Mouse (Mus musculus) monocyte, adult 2 months (primary cell): ENCODE measurements around the gene Lin7c.
A peak's percentile ranks its signal among the peaks of the same experiment; 100 is the strongest.
"Not testable (repeated sequence)": the region's sequence is repeated elsewhere in the genome, so short reads cannot be mapped to it uniquely, and the experiment has no call there.

Source experiments
- DNase-seq, 2 experiments: peaks; one replicate each; pipeline ENCODE4 v3.0.0; 2022; ENCODE audit warnings: low spot score in 2 of 2, low read depth in 1 of 2

Lin7c gene

DNA sequence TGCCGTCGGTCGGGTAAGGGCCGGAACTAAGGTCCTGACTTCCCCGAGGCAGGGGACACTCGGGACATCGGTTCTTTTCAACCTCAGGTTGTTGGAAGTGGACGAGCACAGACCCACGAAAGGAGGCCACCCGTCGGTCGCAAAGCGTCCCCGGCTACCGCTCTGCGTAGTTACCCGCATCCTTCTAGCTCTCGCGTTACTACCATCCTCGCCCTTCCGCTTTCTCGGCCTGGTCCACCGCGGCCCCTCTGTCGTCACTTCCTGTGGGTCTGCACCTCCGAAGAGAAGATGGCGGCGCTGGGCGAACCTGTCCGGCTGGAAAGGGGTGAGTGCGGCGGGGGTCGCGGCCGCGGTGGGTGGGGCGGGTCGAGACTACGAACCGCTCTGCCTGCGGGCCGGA, at the start of gene Lin7c:
Lin7c (plus strand) TSS at position 257 of the 400 bp plus-strand sequence.
- DNase-seq = peak; percentile 74 to 88

GRCm38 (mm10) chr2:109846401-109846800, 44.3 kb upstream of the Lin7c start:
- no peak for DNase-seq

DNA sequence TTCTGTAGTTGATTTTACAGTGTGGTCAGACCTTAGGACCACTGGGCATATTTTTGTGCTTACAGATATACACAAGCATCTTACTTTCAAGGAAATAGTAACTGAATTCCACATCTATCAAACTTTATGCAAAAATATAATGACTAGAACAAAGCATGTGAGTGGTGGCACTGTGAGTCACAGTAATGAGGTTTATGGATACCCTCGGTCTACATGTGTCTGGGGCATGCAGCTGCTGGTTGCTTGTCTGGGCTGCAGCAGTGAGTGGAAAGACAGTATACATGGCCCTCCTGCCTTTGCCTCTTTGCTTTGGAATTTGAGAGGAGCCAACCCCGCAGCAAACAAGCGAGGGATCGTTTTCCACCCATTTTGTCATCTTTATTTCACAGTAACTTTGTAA, 42.3 kb upstream of the Lin7c start:
- DNase-seq = no peak

DNA sequence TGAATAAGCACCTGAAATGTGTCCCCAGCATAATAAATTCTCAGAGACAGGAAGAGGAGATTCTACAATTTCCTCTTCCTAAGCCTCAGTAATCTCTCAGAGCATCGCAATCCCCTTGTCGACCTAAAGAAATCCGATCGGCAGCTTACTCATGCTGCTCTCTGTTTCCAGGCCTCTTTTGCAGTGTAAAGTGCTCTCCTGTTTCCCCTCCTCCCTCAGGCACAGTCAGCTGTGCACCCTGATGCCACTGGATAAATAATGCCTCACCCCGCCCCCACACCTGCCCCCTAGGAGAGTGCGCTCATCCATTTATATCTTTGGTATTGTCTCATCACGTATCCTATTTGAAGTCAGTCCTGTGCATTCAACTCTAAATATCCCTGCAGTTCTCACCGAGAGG, 41.9 kb upstream of the Lin7c start:
- no peak for DNase-seq

GRCm38 (mm10) chr2:109855601-109856000, 35.1 kb upstream of the Lin7c start:
- DNase-seq = no peak

DNA sequence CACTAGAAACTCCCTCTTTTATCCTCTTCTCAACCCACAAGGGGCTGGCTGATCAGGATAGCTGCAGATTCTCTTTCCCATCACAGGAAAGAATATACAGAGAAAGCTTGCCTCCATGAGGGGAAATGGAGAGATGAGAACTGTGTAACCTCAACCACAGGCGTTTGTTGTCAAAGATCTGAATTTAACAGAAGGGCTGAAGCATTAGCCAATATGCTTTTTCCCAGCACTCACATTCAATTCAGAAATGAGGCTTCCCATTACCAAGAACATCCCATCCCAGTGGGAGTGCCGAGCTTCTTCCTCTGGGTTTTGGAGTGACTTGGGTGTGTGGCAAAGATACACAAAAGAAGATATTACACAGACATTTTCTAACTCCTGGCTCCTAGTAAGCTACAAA, 31.0 kb upstream of the Lin7c start:
- no peak for DNase-seq

GRCm38 (mm10) chr2:109860832-109861231, 29.8 kb upstream of the Lin7c start:
- no peak for DNase-seq

GRCm38 (mm10) chr2:109879429-109879828, 11.2 kb upstream of the Lin7c start:
- not testable (repeated sequence) for DNase-seq

DNA sequence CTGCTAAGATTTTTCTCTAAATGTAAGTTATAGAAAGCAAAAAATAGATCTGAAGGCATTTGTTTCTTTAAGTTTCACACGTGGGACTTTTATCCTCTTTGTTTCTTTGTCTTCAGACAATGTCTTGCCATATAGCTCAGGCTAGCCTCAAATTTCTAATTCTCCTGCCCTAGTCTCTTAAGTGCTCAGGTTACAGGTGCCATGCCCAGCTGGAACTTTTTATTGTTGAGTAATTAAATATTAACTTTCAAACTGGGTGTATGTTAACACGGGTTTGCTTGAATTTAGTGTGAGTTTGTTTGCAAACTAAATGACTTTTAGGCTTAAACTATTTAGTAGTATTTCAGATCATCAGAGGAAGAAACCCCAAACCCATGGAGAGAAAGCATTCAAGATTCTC, 9.5 kb upstream of the Lin7c start:
- DNase-seq = no peak

GRCm38 (mm10) chr2:109881625-109882024, 9.0 kb upstream of the Lin7c start:
- no peak for DNase-seq

- DNase-seq = no peak
These were observed 6.5 kb upstream of the Lin7c start for GRCm38 (mm10) chr2:109884106-109884505.

GRCm38 (mm10) chr2:109884507-109884906, 6.1 kb upstream of the Lin7c start:
- DNase-seq = no peak

DNA sequence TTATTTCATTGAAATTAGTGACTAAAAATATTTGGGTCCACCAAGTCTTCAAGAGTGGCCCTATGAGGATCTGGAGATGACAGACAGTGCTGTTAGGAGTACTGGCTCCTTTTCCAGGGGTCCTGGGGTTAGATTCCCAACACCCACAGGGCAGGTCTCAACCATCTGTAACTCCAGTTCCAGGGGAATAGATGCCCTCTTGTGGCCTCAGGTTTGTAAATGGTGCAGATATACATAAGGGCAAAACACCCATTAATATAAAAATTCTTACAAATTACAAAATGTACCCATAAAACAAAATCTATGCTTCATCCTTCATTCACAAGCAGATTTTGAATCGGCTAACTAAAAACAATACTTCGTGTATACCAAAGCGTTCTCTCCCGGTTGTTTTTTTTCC, 585 bp upstream of the Lin7c start:
- DNase-seq = no peak

DNA sequence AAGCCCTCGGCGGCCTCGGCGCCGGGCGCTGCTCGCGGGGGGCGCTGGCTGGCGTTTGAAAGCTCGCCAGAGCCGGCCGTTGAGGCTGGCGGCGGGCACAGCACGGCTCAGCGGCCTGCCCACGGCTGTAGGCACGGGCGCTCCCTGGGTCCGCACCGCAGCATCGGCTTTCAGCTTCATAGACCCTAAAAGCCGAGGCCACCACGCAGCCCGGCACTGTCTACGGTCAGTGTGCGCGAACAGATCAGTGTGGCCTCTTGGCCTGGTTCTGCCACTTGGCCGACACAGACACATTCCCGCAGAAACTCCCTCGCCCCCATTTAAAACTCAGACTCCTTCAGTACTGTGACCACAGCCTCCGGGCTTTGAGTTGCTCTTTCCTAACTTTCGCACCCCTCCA, 378 bp downstream of the Lin7c start:
- no peak for DNase-seq

DNA sequence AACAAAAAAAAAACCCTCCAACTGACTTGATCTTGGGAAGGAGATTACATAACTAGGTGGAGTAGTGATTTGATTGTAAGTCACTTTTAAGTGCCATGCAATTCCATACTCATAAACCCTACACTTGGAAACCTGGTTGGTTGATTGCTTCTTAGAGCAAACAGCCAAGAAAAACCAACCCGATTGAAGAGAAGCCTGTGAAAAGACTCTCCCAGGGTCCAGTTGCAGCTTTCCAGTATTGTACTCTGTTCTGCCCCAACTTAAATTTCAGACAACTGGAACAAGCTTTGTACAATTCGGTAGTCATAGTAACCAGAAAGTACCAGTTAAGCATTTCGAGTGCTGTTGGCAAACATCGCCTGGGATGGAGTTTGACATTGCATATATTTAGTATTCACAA, 818 bp downstream of the Lin7c start:
- no peak for DNase-seq

GRCm38 (mm10) chr2:109896311-109896710, 5.7 kb downstream of the Lin7c start:
- no peak for DNase-seq

DNA sequence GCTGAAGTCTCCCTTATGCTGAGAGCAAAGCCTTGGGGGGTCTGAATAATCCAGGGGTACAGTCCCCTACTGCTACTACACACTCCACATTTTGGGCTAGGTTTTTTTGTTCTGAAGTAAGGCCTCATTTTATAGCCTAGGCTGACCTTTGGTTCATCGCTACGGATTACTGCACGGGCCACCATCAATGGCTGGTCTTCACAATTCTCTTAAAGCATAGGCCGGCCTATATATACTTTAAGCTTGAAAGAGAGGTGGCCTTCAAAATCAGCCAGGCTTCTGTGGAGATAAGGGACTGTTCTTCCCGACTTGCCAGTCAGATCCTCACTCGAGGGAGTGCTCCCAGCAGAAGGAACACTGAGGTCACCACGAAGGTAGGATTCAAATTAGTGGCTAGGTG, 12.2 kb downstream of the Lin7c start:
- no peak for DNase-seq

GRCm38 (mm10) chr2:109904171-109904821, 13.6 kb downstream of the Lin7c start:
- peak; percentile 45 to 65 for DNase-seq

- DNase-seq = no peak
These were observed 18.5 kb downstream of the Lin7c start for GRCm38 (mm10) chr2:109909122-109909521.

DNA sequence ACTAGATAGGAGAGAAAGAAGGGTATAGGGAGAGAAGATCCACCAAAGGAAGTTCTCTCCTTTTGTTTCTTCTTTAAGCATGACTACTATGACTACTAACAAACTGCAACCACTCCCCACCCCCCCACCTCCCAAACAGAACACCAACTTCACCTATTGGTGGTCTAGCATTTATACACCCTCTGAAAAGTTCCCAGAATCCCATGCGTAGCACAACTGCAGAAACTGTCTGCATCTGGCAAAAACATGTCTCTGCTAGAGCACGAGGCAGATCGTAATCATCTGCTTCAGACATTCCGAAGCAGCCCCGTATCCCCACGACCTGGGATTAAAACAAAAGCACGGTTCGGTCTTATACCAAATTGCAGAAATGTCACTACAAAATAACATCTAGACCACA, 21.6 kb downstream of the Lin7c start:
- no peak for DNase-seq

- DNase-seq = no peak
These were observed 22.1 kb downstream of the Lin7c start for GRCm38 (mm10) chr2:109912766-109913165.

DNA sequence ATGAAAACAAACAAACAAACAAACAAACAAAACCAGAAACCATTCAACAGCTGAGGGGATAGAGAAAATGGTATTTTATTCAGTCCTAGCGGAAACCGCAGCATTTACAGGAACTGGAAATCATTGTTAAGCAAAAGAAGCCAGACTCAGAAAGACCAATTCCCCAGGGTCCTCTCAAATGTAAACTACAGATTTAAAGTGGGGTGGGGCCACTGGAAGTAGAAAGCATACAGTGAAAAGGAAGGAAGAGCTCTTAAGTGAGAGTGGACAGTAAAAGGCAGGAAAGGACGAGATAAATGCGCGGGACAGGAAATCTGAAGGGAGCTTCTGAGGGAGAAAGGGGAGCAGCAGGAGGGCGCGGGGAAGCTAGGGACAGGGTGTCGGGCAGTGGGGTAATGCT, 22.6 kb downstream of the Lin7c start:
- DNase-seq = no peak

DNA sequence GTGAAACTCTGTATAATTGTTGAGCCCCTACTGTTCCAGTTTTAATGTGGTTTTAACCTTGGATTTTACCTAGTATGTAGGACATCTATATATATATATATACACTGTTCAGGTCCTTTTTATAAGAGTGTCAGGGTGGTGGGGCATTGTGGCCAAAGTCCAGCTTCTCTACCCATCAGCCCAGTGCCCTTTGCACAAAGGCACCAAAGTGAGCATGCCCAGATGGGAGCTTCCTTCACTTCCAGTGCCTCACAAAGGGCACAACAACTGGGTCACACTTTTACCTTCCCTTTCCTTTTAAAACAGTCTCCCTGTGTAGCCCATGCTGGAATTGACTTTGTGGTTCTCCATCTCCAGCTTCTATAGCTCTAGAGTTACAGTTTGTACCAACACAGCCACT, 23.9 kb downstream of the Lin7c start:
- no peak for DNase-seq
